In genomic region chr6:140984249-140984648, GRCm38 (mm10) we compare ENCODE assay signal across 29 mouse cellular contexts.
"Had no signal": no experiment of that assay in that cellular context is flagged by ENCODE, and none has a peak within 500 bp of the region (broad histone marks: within the 10 kb centered on the region; RNA-seq: fewer than 3 reads in every experiment).

No protein-coding gene starts in this region.

- H3K9me3 ChIP-seq: limb, embryonic 10.5 days; limb, embryonic 12.5 days; limb, embryonic 13.5 days; limb, embryonic 15.5 days; liver, embryonic 13.5 days; liver, embryonic 15.5 days; lung, embryonic 15.5 days; midbrain, embryonic 13.5 days; midbrain, embryonic 15.5 days; neural tube, embryonic 12.5 days had no signal

- H3K4me2 ChIP-seq: limb, embryonic 12.5 days; limb, embryonic 13.5 days; limb, embryonic 15.5 days; liver, embryonic 11.5 days; liver, embryonic 13.5 days; liver, embryonic 15.5 days; lung, embryonic 14.5 days; lung, embryonic 15.5 days; midbrain, embryonic 11.5 days; midbrain, embryonic 12.5 days; midbrain, embryonic 13.5 days; midbrain, embryonic 15.5 days; neural tube, embryonic 12.5 days had no signal

- H3K36me3 ChIP-seq: limb, embryonic 10.5 days; limb, embryonic 12.5 days; limb, embryonic 13.5 days; limb, embryonic 15.5 days; liver, embryonic 13.5 days; liver, embryonic 15.5 days; lung, embryonic 15.5 days; midbrain, embryonic 10.5 days; midbrain, embryonic 12.5 days; midbrain, embryonic 13.5 days; midbrain, embryonic 15.5 days; neural tube, embryonic 12.5 days had no signal

- DNase-seq: left cerebral cortex, postnatal 4 days; liver; liver, embryonic 13.5 days; liver, postnatal 0 days; lung, adult 2 months; lung, embryonic 14.5 days; lung, postnatal 10 days; lung, postnatal 14 days; midbrain, embryonic 14.5 days had no signal

- H3K27ac ChIP-seq: left cerebral cortex, adult 2 months; limb, embryonic 10.5 days; limb, embryonic 12.5 days; limb, embryonic 13.5 days; limb, embryonic 15.5 days; liver, embryonic 13.5 days; liver, embryonic 14.5 days; liver, embryonic 15.5 days; lung, embryonic 15.5 days; macrophage; midbrain, embryonic 10.5 days; midbrain, embryonic 12.5 days; midbrain, embryonic 13.5 days; midbrain, embryonic 15.5 days; neural tube, embryonic 12.5 days had no signal

- H3K27me3 ChIP-seq: limb, embryonic 12.5 days; limb, embryonic 13.5 days; limb, embryonic 15.5 days; liver, embryonic 13.5 days; liver, embryonic 15.5 days; lung, embryonic 15.5 days; megakaryocyte, embryonic 14.5 days; midbrain, embryonic 12.5 days; midbrain, embryonic 13.5 days; midbrain, embryonic 15.5 days; neural tube, embryonic 12.5 days had no signal

- H3K4me3 ChIP-seq: left cerebral cortex, adult 2 months; limb, embryonic 10.5 days; limb, embryonic 12.5 days; limb, embryonic 13.5 days; limb, embryonic 15.5 days; liver, embryonic 13.5 days; liver, embryonic 15.5 days; lung, embryonic 15.5 days; megakaryocyte, embryonic 14.5 days; midbrain, embryonic 10.5 days; midbrain, embryonic 12.5 days; midbrain, embryonic 13.5 days; midbrain, embryonic 15.5 days; myocyte; neural tube, embryonic 12.5 days had no signal

- ATAC-seq: liver, postnatal 0 days; lung, postnatal 0 days; midbrain, embryonic 13.5 days; midbrain, embryonic 15.5 days; midbrain, embryonic 16.5 days had no signal

- H3K4me1 ChIP-seq: limb, embryonic 10.5 days; limb, embryonic 12.5 days; limb, embryonic 13.5 days; limb, embryonic 15.5 days; liver, embryonic 13.5 days; liver, embryonic 15.5 days; lung, embryonic 15.5 days; megakaryocyte, embryonic 14.5 days; midbrain, embryonic 10.5 days; midbrain, embryonic 12.5 days; midbrain, embryonic 13.5 days; midbrain, embryonic 15.5 days; neural tube, embryonic 12.5 days had no signal

- H3K9ac ChIP-seq: limb, embryonic 12.5 days; limb, embryonic 13.5 days; limb, embryonic 15.5 days; liver, embryonic 13.5 days; liver, embryonic 14.5 days; liver, embryonic 15.5 days; liver, postnatal 0 days; lung, embryonic 14.5 days; lung, embryonic 15.5 days; midbrain, embryonic 12.5 days; midbrain, embryonic 13.5 days; midbrain, embryonic 15.5 days; neural tube, embryonic 12.5 days had no signal
